Mouse (Mus musculus): ENCODE measurements around the gene Kif18b. TPM values are rescaled to one million over a fixed set of nuclear protein-coding genes. Genes with fewer than 3 reads are reported as not detected.

Gene Kif18b
- polyA plus RNA-seq, 1 experiment: 72.3 TPM

DNA sequence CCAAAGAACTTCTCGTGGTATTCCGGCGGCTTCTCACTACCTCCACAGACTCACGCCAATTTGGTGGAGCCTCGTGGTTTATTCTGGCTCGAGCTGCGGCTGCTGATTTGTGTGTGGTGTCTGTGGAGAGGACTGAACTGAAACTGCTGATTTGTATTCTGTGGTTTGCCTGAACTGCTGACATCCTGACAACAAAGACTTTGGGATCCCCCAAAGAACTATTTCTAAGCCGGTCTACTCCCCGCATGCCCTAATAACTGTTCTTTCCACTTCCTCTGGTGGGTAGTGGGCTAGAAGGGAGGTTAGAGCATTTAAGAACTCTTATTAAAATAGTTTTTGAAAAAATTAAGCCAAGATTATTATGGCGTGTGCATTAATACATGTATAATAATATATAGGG, 5.7 kb upstream of the Kif18b start:
- Histone ChIP-seq H3K4me1 (ENCODE audit: control insufficient read depth, insufficient read depth, low read length) (no peaks in the 10 kb centered on the region), H3K27me3 (ENCODE audit: control insufficient read depth, insufficient read depth, low read length, poor library complexity, severe bottlenecking) (no peaks in the 10 kb centered on the region), H3K9me3 (replicated peaks; ENCODE audit: control insufficient read depth, insufficient read depth, low read length, poor library complexity, severe bottlenecking) (no peaks in the 10 kb centered on the region), H3K36me3 (ENCODE audit: control insufficient read depth, insufficient read depth, low read length, poor library complexity, severe bottlenecking) (no peaks in the 10 kb centered on the region), H3K27ac (ENCODE audit: insufficient read depth, low read length) (no peak overlapping the region), H3K4me3 (ENCODE audit: low read depth, low read length) (no peak overlapping the region), H3K9ac (ENCODE audit: low read depth, poor library complexity, severe bottlenecking) (no peak overlapping the region)
- no peak for TF ChIP-seq EP300 (IDR thresholded peaks at IDR 0.05; ENCODE audit: insufficient read depth, low read depth, low read length)
- no peak for TF ChIP-seq POLR2A (IDR thresholded peaks at IDR 0.05; ENCODE audit: insufficient read depth, low read length)
- TF ChIP-seq CTCF (IDR thresholded peaks at IDR 0.05; ENCODE audit: low read depth, low read length): no peak

DNA sequence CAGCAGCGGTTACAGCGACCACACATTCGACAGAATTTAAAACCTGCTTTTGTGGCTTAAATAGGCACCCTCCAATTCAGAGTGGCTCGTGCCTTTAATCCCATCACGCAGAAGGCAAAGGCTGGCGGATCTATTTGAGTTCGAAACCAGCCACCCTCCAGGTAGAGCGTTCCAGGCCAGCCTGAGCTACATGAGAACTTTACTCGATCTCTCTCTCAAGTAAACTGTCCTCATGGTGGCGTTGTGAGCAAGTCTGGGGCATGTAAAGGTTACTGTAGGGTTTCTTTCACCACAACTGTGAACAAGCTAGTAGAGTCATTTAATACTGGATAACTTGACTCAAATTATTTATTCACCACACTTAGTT, 410 bp upstream of the Kif18b start:
- Histone ChIP-seq H3K9ac (ENCODE audit: low read depth, poor library complexity, severe bottlenecking) (peak overlapping the region; percentile 90), H3K9me3 (replicated peaks; ENCODE audit: control insufficient read depth, insufficient read depth, low read length, poor library complexity, severe bottlenecking) (no peaks in the 10 kb centered on the region), H3K27me3 (ENCODE audit: control insufficient read depth, insufficient read depth, low read length, poor library complexity, severe bottlenecking) (no peaks in the 10 kb centered on the region), H3K4me3 (ENCODE audit: low read depth, low read length) (peak overlapping the region; percentile 94), H3K27ac (ENCODE audit: insufficient read depth, low read length) (peak overlapping the region; percentile 100), H3K4me1 (ENCODE audit: control insufficient read depth, insufficient read depth, low read length) (no peaks in the 10 kb centered on the region), H3K36me3 (ENCODE audit: control insufficient read depth, insufficient read depth, low read length, poor library complexity, severe bottlenecking) (peaks cover 24% of the 10 kb centered on the region)
- TF ChIP-seq CTCF (IDR thresholded peaks at IDR 0.05; ENCODE audit: low read depth, low read length) (peak; percentile 34), POLR2A (IDR thresholded peaks at IDR 0.05; ENCODE audit: insufficient read depth, low read length) (no peak)

DNA sequence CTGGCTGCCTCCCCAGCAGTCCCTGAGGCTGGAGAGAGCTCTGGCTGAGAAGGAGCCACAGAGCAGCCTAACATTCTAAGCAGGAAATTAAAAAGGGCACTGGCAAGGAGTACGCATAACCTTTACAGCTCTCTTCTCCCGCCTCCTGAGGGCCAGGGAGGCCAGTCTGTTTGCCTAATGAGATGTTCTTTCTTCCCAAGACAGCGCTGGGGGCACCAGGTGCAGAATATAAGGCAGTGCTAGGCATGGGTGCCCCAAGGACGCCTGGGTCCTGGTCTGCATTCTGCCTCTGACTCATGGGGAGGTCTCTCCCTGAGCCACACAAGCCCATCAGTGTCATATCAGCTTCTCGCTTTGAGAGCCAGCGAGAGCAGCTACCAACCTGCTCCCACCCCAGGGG, 3.4 kb downstream of the Kif18b start:
- no peak overlapping the region for H3K4me3 ChIP-seq (ENCODE audit: low read depth, low read length)

DNA sequence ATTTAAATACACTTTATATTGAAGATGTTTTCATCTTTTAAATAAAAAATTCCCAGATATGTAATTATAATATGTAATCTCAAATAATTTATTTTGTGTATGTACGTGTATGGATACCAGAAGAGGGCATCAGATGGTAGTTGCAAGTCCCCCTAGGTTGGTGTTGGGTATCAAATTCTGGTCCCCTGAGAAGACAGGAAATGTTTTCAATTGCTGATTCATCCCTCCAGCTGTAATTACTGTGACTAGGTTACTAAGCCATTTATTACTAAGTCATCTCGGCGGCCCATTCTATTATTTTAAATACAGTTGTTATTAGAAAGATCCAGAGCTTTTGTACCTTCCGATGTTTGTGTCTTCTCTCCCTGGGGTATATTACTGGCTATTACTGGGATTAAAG, 6.8 kb downstream of the Kif18b start:
- no peak overlapping the region for H3K9ac ChIP-seq (ENCODE audit: low read depth, poor library complexity, severe bottlenecking)
- no peak overlapping the region for H3K27ac ChIP-seq (ENCODE audit: insufficient read depth, low read length)
- TF ChIP-seq CTCF (IDR thresholded peaks at IDR 0.05; ENCODE audit: low read depth, low read length) (no peak), POLR2A (IDR thresholded peaks at IDR 0.05; ENCODE audit: insufficient read depth, low read length) (no peak), EP300 (IDR thresholded peaks at IDR 0.05; ENCODE audit: insufficient read depth, low read depth, low read length) (no peak)
- no peak overlapping the region for H3K4me3 ChIP-seq (ENCODE audit: low read depth, low read length)
- peaks cover 1% of the 10 kb centered on the region for H3K4me1 ChIP-seq (ENCODE audit: control insufficient read depth, insufficient read depth, low read length)
- no peaks in the 10 kb centered on the region for H3K9me3 ChIP-seq (replicated peaks; ENCODE audit: control insufficient read depth, insufficient read depth, low read length, poor library complexity, severe bottlenecking)
- no peaks in the 10 kb centered on the region for H3K27me3 ChIP-seq (ENCODE audit: control insufficient read depth, insufficient read depth, low read length, poor library complexity, severe bottlenecking)
- H3K36me3 ChIP-seq (ENCODE audit: control insufficient read depth, insufficient read depth, low read length, poor library complexity, severe bottlenecking): peaks cover 60% of the 10 kb centered on the region

More for the DNA sequence above, 3.4 kb downstream of the Kif18b start:
- peaks cover 1% of the 10 kb centered on the region for H3K4me1 ChIP-seq (ENCODE audit: control insufficient read depth, insufficient read depth, low read length)
- H3K9me3 ChIP-seq (replicated peaks; ENCODE audit: control insufficient read depth, insufficient read depth, low read length, poor library complexity, severe bottlenecking): no peaks in the 10 kb centered on the region
- H3K27ac ChIP-seq (ENCODE audit: insufficient read depth, low read length): no peak overlapping the region
- no peak for TF ChIP-seq EP300 (IDR thresholded peaks at IDR 0.05; ENCODE audit: insufficient read depth, low read depth, low read length)
- no peak for TF ChIP-seq POLR2A (IDR thresholded peaks at IDR 0.05; ENCODE audit: insufficient read depth, low read length)
- TF ChIP-seq CTCF (IDR thresholded peaks at IDR 0.05; ENCODE audit: low read depth, low read length): no peak
- peaks cover 29% of the 10 kb centered on the region for H3K36me3 ChIP-seq (ENCODE audit: control insufficient read depth, insufficient read depth, low read length, poor library complexity, severe bottlenecking)
- no peak overlapping the region for H3K9ac ChIP-seq (ENCODE audit: low read depth, poor library complexity, severe bottlenecking)
- H3K27me3 ChIP-seq (ENCODE audit: control insufficient read depth, insufficient read depth, low read length, poor library complexity, severe bottlenecking): no peaks in the 10 kb centered on the region

DNA sequence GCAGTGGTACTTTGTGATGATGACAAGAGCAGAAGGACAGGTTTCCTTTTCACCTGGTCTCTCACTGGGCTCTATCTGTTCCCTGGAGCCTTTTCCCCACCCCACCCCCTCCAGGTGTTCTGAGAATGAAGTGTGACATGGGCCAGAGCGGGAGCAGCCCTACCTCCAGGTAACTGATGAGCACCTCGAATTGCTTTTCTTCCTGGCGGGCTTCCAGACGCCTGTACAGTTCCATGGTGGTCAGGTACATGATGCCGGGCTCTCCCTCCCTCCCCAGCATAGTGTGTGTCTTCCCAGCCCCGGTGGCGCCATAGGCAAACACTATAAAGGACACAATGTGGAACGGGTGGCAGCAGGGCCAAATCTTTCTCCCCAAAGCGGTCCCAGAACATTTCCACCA, 9.5 kb downstream of the Kif18b start:
- TF ChIP-seq CTCF (IDR thresholded peaks at IDR 0.05; ENCODE audit: low read depth, low read length): no peak
- no peak for TF ChIP-seq POLR2A (IDR thresholded peaks at IDR 0.05; ENCODE audit: insufficient read depth, low read length)
- no peak for TF ChIP-seq EP300 (IDR thresholded peaks at IDR 0.05; ENCODE audit: insufficient read depth, low read depth, low read length)
- no peaks in the 10 kb centered on the region for H3K27me3 ChIP-seq (ENCODE audit: control insufficient read depth, insufficient read depth, low read length, poor library complexity, severe bottlenecking)

DNA sequence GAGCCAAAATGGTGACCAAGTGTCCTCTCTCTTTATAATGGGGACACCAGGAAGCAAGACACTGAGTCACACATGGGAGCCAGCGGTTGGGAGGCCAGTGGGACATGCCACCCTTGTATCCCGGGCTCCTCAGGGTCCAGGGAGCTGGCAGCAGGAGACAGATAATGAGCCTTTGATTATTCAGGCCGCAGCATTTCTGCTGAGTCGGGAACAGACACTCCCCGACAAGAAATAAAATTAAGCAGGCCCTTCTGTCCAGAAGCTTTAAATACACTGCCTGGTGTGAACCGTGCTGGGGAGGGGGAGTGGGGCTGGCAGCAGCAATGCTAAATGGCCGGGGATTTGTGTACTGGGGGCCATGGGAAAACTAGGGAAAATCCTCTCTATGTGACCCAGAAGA, 13.5 kb downstream of the Kif18b start:
- TF ChIP-seq CTCF (IDR thresholded peaks at IDR 0.05; ENCODE audit: low read depth, low read length) (no peak), EP300 (IDR thresholded peaks at IDR 0.05; ENCODE audit: insufficient read depth, low read depth, low read length) (no peak), POLR2A (IDR thresholded peaks at IDR 0.05; ENCODE audit: insufficient read depth, low read length) (no peak)
- Histone ChIP-seq H3K9me3 (replicated peaks; ENCODE audit: control insufficient read depth, insufficient read depth, low read length, poor library complexity, severe bottlenecking) (no peaks in the 10 kb centered on the region), H3K4me3 (ENCODE audit: low read depth, low read length) (no peak overlapping the region), H3K27me3 (ENCODE audit: control insufficient read depth, insufficient read depth, low read length, poor library complexity, severe bottlenecking) (no peaks in the 10 kb centered on the region), H3K27ac (ENCODE audit: insufficient read depth, low read length) (no peak overlapping the region), H3K4me1 (ENCODE audit: control insufficient read depth, insufficient read depth, low read length) (no peaks in the 10 kb centered on the region), H3K9ac (ENCODE audit: low read depth, poor library complexity, severe bottlenecking) (no peak overlapping the region), H3K36me3 (ENCODE audit: control insufficient read depth, insufficient read depth, low read length, poor library complexity, severe bottlenecking) (peaks cover 93% of the 10 kb centered on the region)

More for the DNA sequence above, 9.5 kb downstream of the Kif18b start:
- Histone ChIP-seq H3K9ac (ENCODE audit: low read depth, poor library complexity, severe bottlenecking) (no peak overlapping the region), H3K4me1 (ENCODE audit: control insufficient read depth, insufficient read depth, low read length) (peaks cover 1% of the 10 kb centered on the region), H3K4me3 (ENCODE audit: low read depth, low read length) (no peak overlapping the region), H3K9me3 (replicated peaks; ENCODE audit: control insufficient read depth, insufficient read depth, low read length, poor library complexity, severe bottlenecking) (no peaks in the 10 kb centered on the region), H3K27ac (ENCODE audit: insufficient read depth, low read length) (no peak overlapping the region), H3K36me3 (ENCODE audit: control insufficient read depth, insufficient read depth, low read length, poor library complexity, severe bottlenecking) (peaks cover 64% of the 10 kb centered on the region)
